Mouse (Mus musculus) urinary bladder, postnatal 36 days (tissue): Measurements from ENCODE around the gene Adk.

Source experiments
- DNase-seq, 2 experiments: peaks; one replicate each; pipeline ENCODE4 v3.0.0; 2022; ENCODE audit warnings: low spot score in 2 of 2, mixed read lengths in 1 of 2

The Adk gene

GRCm38 (mm10) chr14:21152055-21152454 is 99.7 kb downstream of the Adk start:
- DNase-seq = no peak

GRCm38 (mm10) chr14:21165706-21166105 is 113.3 kb downstream of the Adk start:
- no peak for DNase-seq

GRCm38 (mm10) chr14:21166114-21166513 is 113.7 kb downstream of the Adk start:
- DNase-seq = no peak

GRCm38 (mm10) chr14:21173973-21174745 is 121.8 kb downstream of the Adk start:
- DNase-seq = no peak

GRCm38 (mm10) chr14:21174804-21175203 is 122.4 kb downstream of the Adk start:
- no peak for DNase-seq

GRCm38 (mm10) chr14:21177781-21178180 is 125.4 kb downstream of the Adk start:
- DNase-seq = no peak

GRCm38 (mm10) chr14:21178356-21178755 is 126.0 kb downstream of the Adk start:
- no peak for DNase-seq

GRCm38 (mm10) chr14:21181053-21181452 is 128.7 kb downstream of the Adk start:
- DNase-seq = no peak

GRCm38 (mm10) chr14:21191966-21192365 is 139.6 kb downstream of the Adk start:
- DNase-seq = no peak

GRCm38 (mm10) chr14:21192749-21193148 is 140.4 kb downstream of the Adk start:
- no peak for DNase-seq

- no peak for DNase-seq
These were observed 142.0 kb downstream of the Adk start for GRCm38 (mm10) chr14:21194336-21194735.

- DNase-seq = no peak
These were observed 148.5 kb downstream of the Adk start for GRCm38 (mm10) chr14:21200850-21201249.

- no peak for DNase-seq
These were observed 154.1 kb downstream of the Adk start for GRCm38 (mm10) chr14:21206472-21206871.

GRCm38 (mm10) chr14:21221574-21222138 is 169.3 kb downstream of the Adk start:
- no peak for DNase-seq

GRCm38 (mm10) chr14:21222206-21222605 is 169.8 kb downstream of the Adk start:
- no peak for DNase-seq

- no peak for DNase-seq
These were observed 171.1 kb downstream of the Adk start for GRCm38 (mm10) chr14:21223456-21223855.

GRCm38 (mm10) chr14:21223971-21224635 is 171.7 kb downstream of the Adk start:
- DNase-seq = no peak

GRCm38 (mm10) chr14:21237051-21237450 is 184.7 kb downstream of the Adk start:
- no peak for DNase-seq

- no peak for DNase-seq
These were observed 188.7 kb downstream of the Adk start for GRCm38 (mm10) chr14:21241105-21241504.

- no peak for DNase-seq
These were observed 199.0 kb downstream of the Adk start for GRCm38 (mm10) chr14:21251386-21251785.

- no peak for DNase-seq
These were observed 200.0 kb downstream of the Adk start for GRCm38 (mm10) chr14:21252326-21252886.

- DNase-seq = no peak
These were observed 201.1 kb downstream of the Adk start for GRCm38 (mm10) chr14:21253321-21253992.
